Mouse (Mus musculus) B cell, adult 67 days (primary cell): ENCODE data around the gene Serpinb8. TPM values are rescaled to one million over a fixed set of nuclear protein-coding genes. Genes with fewer than 3 reads are reported as not detected.

Source experiments
- total RNA-seq, 2 experiments: library from RNA; stranded (reverse); gene quantifications; 4 replicates each; pipeline ENCODE4 v1.2.4; 2023

Serpinb8 gene
- total RNA-seq = not detected

DNA sequence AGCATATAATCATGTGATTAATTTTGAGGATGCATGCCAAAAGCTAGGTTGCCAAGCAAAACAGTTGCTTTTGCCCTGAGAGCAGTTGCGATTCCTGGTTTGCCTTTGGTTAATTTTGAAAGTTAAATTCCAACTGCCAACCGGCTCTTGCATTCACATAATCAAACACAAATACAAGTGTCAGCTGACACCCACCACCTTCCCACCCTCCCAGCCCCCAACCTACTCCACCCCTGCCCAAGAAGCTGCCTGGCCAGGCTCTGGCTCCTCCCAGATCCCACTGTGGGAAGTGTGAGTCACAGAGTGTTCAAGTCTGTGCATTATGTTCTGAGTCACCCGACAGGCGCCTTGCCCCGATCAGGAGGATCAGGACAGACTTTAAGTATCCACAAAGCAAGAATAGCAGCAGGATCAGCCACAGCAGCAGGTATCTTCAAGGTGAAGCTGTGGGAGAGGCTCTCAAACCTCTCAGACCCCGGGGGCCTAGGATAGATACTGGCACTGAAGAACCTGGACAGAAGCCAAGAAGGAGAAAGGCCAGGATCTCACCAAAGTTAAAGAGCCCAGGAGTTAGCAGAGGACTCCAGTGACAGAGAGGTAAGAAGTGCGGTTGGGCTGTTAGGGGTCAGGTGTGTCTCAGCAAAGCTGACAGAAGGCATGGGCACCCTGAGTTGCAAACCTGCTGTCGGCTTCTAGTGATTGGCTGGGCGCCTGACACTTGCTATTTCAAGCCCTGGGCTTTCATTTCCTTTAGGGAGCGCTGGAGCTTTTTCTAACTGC, at the start of gene Serpinb8:
Serpinb8 (plus strand) TSS at position 316 of the 780 bp plus-strand sequence.

Other genes with a start within 250 kb of the Serpinb8 start
- not detected for gene Serpinb11, start 228.8 kb upstream of the Serpinb8 start, total RNA-seq
- gene Serpinb7, start 190.4 kb upstream of the Serpinb8 start, total RNA-seq = under 1 TPM in 1 of 2 experiments, not detected in 1; 0.75 TPM
- gene Serpinb2, start 78.6 kb upstream of the Serpinb8 start, total RNA-seq = not detected